16 mouse cellular contexts compared by ENCODE assay signal in the genomic region with DNA sequence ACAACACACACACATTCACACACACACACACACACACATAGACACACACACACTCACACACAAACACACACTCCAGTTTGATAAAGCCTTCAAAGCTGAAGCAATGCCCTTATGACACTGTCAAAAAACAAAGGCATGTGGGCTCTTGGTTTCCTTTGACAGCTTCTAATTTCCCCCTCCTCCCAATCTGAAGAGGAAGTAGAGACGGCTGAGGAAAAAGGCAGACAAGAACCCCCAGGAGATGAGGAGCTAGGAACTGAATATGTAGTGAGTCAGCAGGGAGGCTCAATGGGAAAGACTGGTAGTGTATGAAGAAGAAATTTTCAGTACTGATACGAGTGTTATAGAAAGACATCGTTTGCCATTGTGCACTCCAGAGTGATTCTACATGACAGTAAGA.
DNase-seq lines count a peak whose midpoint lies in the region; ATAC-seq and TF ChIP-seq lines count a peak whose summit lies in the region.
"Had no signal": no experiment of that assay in that cellular context is flagged by ENCODE, and none has a peak within 500 bp of the region (broad histone marks: within the 10 kb centered on the region; RNA-seq: fewer than 3 reads in every experiment).

No protein-coding gene starts in this region.

- ATAC-seq in hindbrain, embryonic 14.5 days (ENCODE audit: low FRiP score) = no peak; the same call in 1 of the 2 replicates
- no peak for ATAC-seq in hindbrain, postnatal 0 days
- peak; percentile 70 for ATAC-seq in megakaryocyte, adult 5-6 weeks (ENCODE audit: poor library complexity, severe bottlenecking)
- ATAC-seq in midbrain, postnatal 0 days (ENCODE audit: low FRiP score) = peak; percentile 38; the same call in 1 of the 2 replicates
- ATAC-seq in erythroid progenitor cell, adult 5-6 weeks (replicated peaks; ENCODE audit: low FRiP score, poor library complexity, severe bottlenecking) = no peak
- ATAC-seq: activated CD4-positive, CD25-positive, alpha-beta regulatory T cell, adult 4 months had no signal

- TF ChIP-seq POLR2A in bone marrow macrophage, adult 2 months (IDR thresholded peaks at IDR 0.05; ENCODE audit: borderline replicate concordance, low read depth, low read length) = no peak

- peak; percentile 24 for DNase-seq in hindbrain, embryonic 14.5 days (ENCODE audit: low spot score)
- DNase-seq in hindbrain, postnatal 0 days (ENCODE audit: low spot score) = no peak
- no peak for DNase-seq in midbrain, postnatal 0 days (ENCODE audit: low spot score)
- no peak for DNase-seq in frontal cortex, postnatal 10 days (ENCODE audit: low spot score in 2 of 2)
- DNase-seq: cerebellum, adult 11 months; cerebellum, postnatal 14 days; gastrocnemius, adult 2 months; kidney, postnatal 14 days; lung, postnatal 14 days had no signal

- H3K4me2 ChIP-seq in hindbrain, embryonic 14.5 days (replicated peaks) = no peak overlapping the region
- H3K4me2 ChIP-seq in hindbrain, postnatal 0 days (ENCODE audit: low read depth, low read length) = no peak overlapping the region
- H3K4me2 ChIP-seq in midbrain, postnatal 0 days (ENCODE audit: low read depth, low read length, poor library complexity, severe bottlenecking) = no peak overlapping the region
- H3K4me2 ChIP-seq: limb, embryonic 15.5 days had no signal

- no peaks in the 10 kb centered on the region for H3K27me3 ChIP-seq in hindbrain, embryonic 14.5 days (ENCODE audit: control insufficient read depth, insufficient read depth, low read length)
- H3K27me3 ChIP-seq in hindbrain, postnatal 0 days (ENCODE audit: insufficient read depth, low read length) = no peaks in the 10 kb centered on the region
- no peaks in the 10 kb centered on the region for H3K27me3 ChIP-seq in midbrain, postnatal 0 days (ENCODE audit: insufficient read depth, low read length)
- H3K27me3 ChIP-seq: limb, embryonic 15.5 days had no signal

- TF ChIP-seq CTCF in hindbrain, postnatal 0 days (IDR thresholded peaks at IDR 0.05; ENCODE audit: low read depth) = no peak
- no peak for TF ChIP-seq CTCF in bone marrow macrophage, adult 2 months (IDR thresholded peaks at IDR 0.05; ENCODE audit: low read depth, low read length)
- no peak for TF ChIP-seq CTCF in midbrain, postnatal 0 days (IDR thresholded peaks at IDR 0.05)

- no peak overlapping the region for H3K9ac ChIP-seq in hindbrain, embryonic 14.5 days
- no peak overlapping the region for H3K9ac ChIP-seq in hindbrain, postnatal 0 days (replicated peaks; ENCODE audit: low read length)
- H3K9ac ChIP-seq in midbrain, postnatal 0 days (replicated peaks; ENCODE audit: low read length, poor library complexity, severe bottlenecking) = no peak overlapping the region
- H3K9ac ChIP-seq: limb, embryonic 15.5 days had no signal

- WGBS in hindbrain, embryonic 14.5 days = 47% methylated on average over 3 of the region's 3 CpGs
- 46% methylated on average over 3 of the region's 3 CpGs for WGBS in hindbrain, postnatal 0 days
- WGBS in midbrain, postnatal 0 days = 44% methylated on average over 3 of the region's 3 CpGs

- H3K36me3 ChIP-seq in hindbrain, embryonic 14.5 days (replicated peaks; ENCODE audit: control insufficient read depth, insufficient read depth) = no peaks in the 10 kb centered on the region
- H3K36me3 ChIP-seq in hindbrain, postnatal 0 days (ENCODE audit: insufficient read depth, low read length) = no peaks in the 10 kb centered on the region
- H3K36me3 ChIP-seq in midbrain, postnatal 0 days (ENCODE audit: insufficient read depth, low read length) = no peaks in the 10 kb centered on the region
- H3K36me3 ChIP-seq: hindbrain, embryonic 10.5 days; limb, embryonic 15.5 days had no signal

- peaks cover 5% of the 10 kb centered on the region; the same call in 1 of the 2 replicates for H3K4me1 ChIP-seq in hindbrain, embryonic 14.5 days (replicated peaks; ENCODE audit: control insufficient read depth, insufficient read depth, low read length)
- peaks cover 10% of the 10 kb centered on the region; the same call in 1 of the 2 replicates for H3K4me1 ChIP-seq in hindbrain, postnatal 0 days (ENCODE audit: insufficient read depth, low read length)
- H3K4me1 ChIP-seq in bone marrow macrophage, adult 2 months (ENCODE audit: control insufficient read depth, insufficient read depth, low read length) = peaks cover 27% of the 10 kb centered on the region
- peaks cover 2% of the 10 kb centered on the region; the same call in 1 of the 2 replicates for H3K4me1 ChIP-seq in midbrain, postnatal 0 days (ENCODE audit: insufficient read depth, low read length)
- H3K4me1 ChIP-seq: hindbrain, embryonic 10.5 days had no signal

- no peaks in the 10 kb centered on the region for H3K9me3 ChIP-seq in hindbrain, embryonic 14.5 days (ENCODE audit: control insufficient read depth, low read length)
- H3K9me3 ChIP-seq in hindbrain, postnatal 0 days (ENCODE audit: low read length) = no peaks in the 10 kb centered on the region
- no peaks in the 10 kb centered on the region for H3K9me3 ChIP-seq in midbrain, postnatal 0 days (ENCODE audit: low read length)
- H3K9me3 ChIP-seq: hindbrain, embryonic 10.5 days; limb, embryonic 15.5 days had no signal

- no peak overlapping the region for H3K4me3 ChIP-seq in hindbrain, embryonic 14.5 days (replicated peaks; ENCODE audit: low read length)
- H3K4me3 ChIP-seq in hindbrain, postnatal 0 days (ENCODE audit: low read length) = no peak overlapping the region
- no peak overlapping the region for H3K4me3 ChIP-seq in bone marrow macrophage, adult 2 months (ENCODE audit: insufficient read depth, low read length)
- H3K4me3 ChIP-seq in midbrain, postnatal 0 days (ENCODE audit: low read depth, low read length) = no peak overlapping the region
- H3K4me3 ChIP-seq: gastrocnemius, adult 2 months; hindbrain, embryonic 10.5 days; limb, embryonic 15.5 days had no signal

- H3K27ac ChIP-seq in hindbrain, embryonic 14.5 days = no peak overlapping the region
- H3K27ac ChIP-seq in hindbrain, postnatal 0 days = no peak overlapping the region
- peak overlapping the region; percentile 40 for H3K27ac ChIP-seq in bone marrow macrophage, adult 2 months (ENCODE audit: insufficient read depth, low read depth, low read length)
- H3K27ac ChIP-seq in midbrain, postnatal 0 days (ENCODE audit: low read depth, low read length) = no peak overlapping the region
- H3K27ac ChIP-seq: gastrocnemius, adult 2 months; hindbrain, embryonic 10.5 days; limb, embryonic 15.5 days; stomach, postnatal 0 days had no signal

Comparison
In these comparisons a context has a peak if more than half of its experiments do, and no peak if none do; other contexts are left out.
1. ATAC-seq: peak in megakaryocyte, adult 5-6 weeks (single experiment) and midbrain, postnatal 0 days (single experiment); none in hindbrain, embryonic 14.5 days (single experiment), hindbrain, postnatal 0 days (single experiment) and erythroid progenitor cell, adult 5-6 weeks (single experiment).